Mouse (Mus musculus): ENCODE data around the gene Gm9573. TPM values are rescaled to one million over a fixed set of nuclear protein-coding genes. Genes with fewer than 3 reads are reported as not detected.

Gm9573 gene
- polyA plus RNA-seq, 1 experiment from 2014 or later, result 2.6 TPM

DNA sequence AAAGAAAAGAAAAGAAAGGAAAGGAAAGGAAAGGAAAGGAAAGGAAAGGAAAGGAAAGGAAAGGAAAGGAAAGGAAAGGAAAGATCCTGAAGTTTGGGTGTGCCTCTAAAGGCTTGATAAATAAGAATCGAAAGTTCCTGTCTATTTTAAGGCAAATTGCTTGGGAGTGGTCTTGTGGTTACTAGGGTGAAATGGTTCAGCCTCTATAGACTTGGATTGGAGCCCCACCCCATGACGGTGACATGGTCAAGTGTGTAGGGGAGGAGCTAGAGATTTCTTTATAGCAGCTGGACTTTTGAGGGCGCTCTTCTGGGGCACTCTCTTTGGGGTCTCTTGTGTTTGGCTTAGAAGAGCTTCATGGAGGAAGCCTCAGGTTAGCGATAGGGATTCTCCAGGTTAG lies 32.7 kb downstream of the Gm9573 start:
- no peak for ATAC-seq (ENCODE audit: low FRiP score, low TSS enrichment)
- Histone ChIP-seq H3K36me3 (ENCODE audit: control insufficient read depth, insufficient read depth, low read length) (no peaks in the 10 kb centered on the region), H3K27me3 (ENCODE audit: control insufficient read depth, insufficient read depth, low read length) (no peaks in the 10 kb centered on the region), H3K9ac (ENCODE audit: low read length) (no peak overlapping the region), H3K4me2 (replicated peaks; ENCODE audit: low read depth) (no peak overlapping the region), H3K4me3 (ENCODE audit: low read depth, low read length) (no peak overlapping the region), H3K9me3 (ENCODE audit: control insufficient read depth, low read length) (no peaks in the 10 kb centered on the region), H3K27ac (replicated peaks) (no peak overlapping the region), H3K4me1 (replicated peaks; ENCODE audit: control insufficient read depth, insufficient read depth) (no peaks in the 10 kb centered on the region)
- DNase-seq (ENCODE audit: low spot score), result peak; percentile 41
- 28% methylated on average over 4 of the region's 4 CpGs for WGBS
- TF ChIP-seq CTCF (IDR thresholded peaks at IDR 0.05; ENCODE audit: low read depth), result no peak
- no peak for TF ChIP-seq EP300 (optimal IDR thresholded peaks at IDR 0.05)

GRCm38 (mm10) chr17:35592131-35592530 lies 34.3 kb downstream of the Gm9573 start:
- no peak overlapping the region for H3K4me3 ChIP-seq (ENCODE audit: low read depth, low read length)
- H3K9me3 ChIP-seq (ENCODE audit: control insufficient read depth, low read length), result no peaks in the 10 kb centered on the region
- no peaks in the 10 kb centered on the region for H3K36me3 ChIP-seq (ENCODE audit: control insufficient read depth, insufficient read depth, low read length)
- 74% methylated on average over 9 of the region's 9 CpGs for WGBS
- H3K9ac ChIP-seq (ENCODE audit: low read length), result no peak overlapping the region
- no peak overlapping the region for H3K4me2 ChIP-seq (replicated peaks; ENCODE audit: low read depth)
- ATAC-seq (ENCODE audit: low FRiP score, low TSS enrichment) (no peak), DNase-seq (ENCODE audit: low spot score) (no peak)
- no peaks in the 10 kb centered on the region for H3K4me1 ChIP-seq (replicated peaks; ENCODE audit: control insufficient read depth, insufficient read depth)
- no peak overlapping the region for H3K27ac ChIP-seq (replicated peaks)
- H3K27me3 ChIP-seq (ENCODE audit: control insufficient read depth, insufficient read depth, low read length), result no peaks in the 10 kb centered on the region
- no peak for TF ChIP-seq EP300 (optimal IDR thresholded peaks at IDR 0.05)
- TF ChIP-seq CTCF (IDR thresholded peaks at IDR 0.05; ENCODE audit: low read depth), result no peak

GRCm38 (mm10) chr17:35591731-35592130 lies 34.7 kb downstream of the Gm9573 start:
- H3K4me2 ChIP-seq (replicated peaks; ENCODE audit: low read depth), result no peak overlapping the region
- H3K4me1 ChIP-seq (replicated peaks; ENCODE audit: control insufficient read depth, insufficient read depth), result no peaks in the 10 kb centered on the region
- no peak for DNase-seq (ENCODE audit: low spot score)
- no peak overlapping the region for H3K4me3 ChIP-seq (ENCODE audit: low read depth, low read length)
- H3K36me3 ChIP-seq (ENCODE audit: control insufficient read depth, insufficient read depth, low read length), result no peaks in the 10 kb centered on the region
- H3K27ac ChIP-seq (replicated peaks), result no peak overlapping the region
- H3K9me3 ChIP-seq (ENCODE audit: control insufficient read depth, low read length), result no peaks in the 10 kb centered on the region
- H3K27me3 ChIP-seq (ENCODE audit: control insufficient read depth, insufficient read depth, low read length), result no peaks in the 10 kb centered on the region
- ATAC-seq (ENCODE audit: low FRiP score, low TSS enrichment), result no peak
- no peak overlapping the region for H3K9ac ChIP-seq (ENCODE audit: low read length)
- 44% methylated on average over 15 of the region's 15 CpGs for WGBS
- no peak for TF ChIP-seq EP300 (optimal IDR thresholded peaks at IDR 0.05)
- no peak for TF ChIP-seq CTCF (IDR thresholded peaks at IDR 0.05; ENCODE audit: low read depth)

DNA sequence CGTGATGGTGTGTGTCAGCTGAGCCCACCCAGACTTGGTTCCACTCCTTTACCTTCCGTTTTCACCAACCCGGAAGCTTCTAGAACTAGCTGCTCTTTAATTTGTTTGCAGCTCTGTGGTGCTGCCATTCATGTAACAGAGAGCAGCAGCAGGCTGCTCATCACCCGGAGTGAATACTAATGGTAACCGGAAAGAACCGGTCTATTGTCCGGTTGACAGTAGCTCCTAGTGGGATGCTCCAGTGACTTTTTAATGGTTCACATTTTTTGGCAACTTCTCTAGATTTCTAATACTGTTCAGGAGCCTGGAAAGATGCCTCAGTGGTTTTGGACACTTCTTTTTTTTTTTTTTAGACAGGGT lies 35.2 kb downstream of the Gm9573 start:
- Histone ChIP-seq H3K4me3 (ENCODE audit: low read depth, low read length) (no peak overlapping the region), H3K4me1 (replicated peaks; ENCODE audit: control insufficient read depth, insufficient read depth) (no peaks in the 10 kb centered on the region), H3K27ac (replicated peaks) (no peak overlapping the region), H3K4me2 (replicated peaks; ENCODE audit: low read depth) (no peak overlapping the region), H3K27me3 (ENCODE audit: control insufficient read depth, insufficient read depth, low read length) (no peaks in the 10 kb centered on the region), H3K36me3 (ENCODE audit: control insufficient read depth, insufficient read depth, low read length) (no peaks in the 10 kb centered on the region), H3K9me3 (ENCODE audit: control insufficient read depth, low read length) (no peaks in the 10 kb centered on the region), H3K9ac (ENCODE audit: low read length) (no peak overlapping the region)
- DNase-seq (ENCODE audit: low spot score), result no peak
- TF ChIP-seq EP300 (optimal IDR thresholded peaks at IDR 0.05) (no peak), CTCF (IDR thresholded peaks at IDR 0.05; ENCODE audit: low read depth) (no peak)
- WGBS, result 83% methylated on average over 7 of the region's 7 CpGs
- no peak for ATAC-seq (ENCODE audit: low FRiP score, low TSS enrichment)

DNA sequence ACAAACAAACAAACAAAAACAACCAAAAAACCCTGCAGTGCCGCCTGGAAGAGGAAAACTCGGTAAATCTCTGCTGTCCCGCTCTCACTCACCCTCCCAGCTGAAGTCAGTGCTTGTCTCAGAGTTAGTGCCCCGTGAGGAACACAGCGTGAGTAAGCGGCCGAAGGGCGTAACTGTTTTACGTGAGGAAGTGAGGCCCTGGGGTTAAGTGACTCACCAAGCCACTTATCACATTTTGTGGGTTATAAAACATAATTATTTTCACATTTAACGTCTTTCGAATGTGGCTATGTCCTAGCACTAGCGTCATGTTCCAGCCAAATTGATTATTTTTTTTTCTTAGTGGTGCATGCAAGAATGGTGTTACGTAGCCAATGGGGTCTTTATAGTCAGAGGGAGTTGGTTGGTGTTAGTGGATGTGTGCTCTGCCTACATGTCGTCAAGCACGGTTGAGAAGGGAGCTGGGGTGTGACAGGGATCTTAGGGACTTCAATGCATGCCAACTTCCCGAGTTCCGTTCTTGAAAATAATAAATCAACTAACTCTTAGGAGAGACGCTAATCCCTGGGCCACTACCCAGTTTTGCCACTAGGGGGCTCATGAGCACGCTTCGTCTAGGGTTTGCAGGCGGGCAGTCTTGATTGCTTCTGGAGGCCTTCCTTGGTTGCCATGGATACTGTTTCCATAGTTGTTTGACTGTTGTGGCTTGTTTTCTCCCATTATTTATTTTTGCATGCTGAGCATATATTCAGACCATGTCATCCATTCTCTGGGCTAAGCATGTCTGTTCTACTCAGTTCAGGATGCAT lies 35.8 kb downstream of the Gm9573 start:
- H3K36me3 ChIP-seq (ENCODE audit: control insufficient read depth, insufficient read depth, low read length), result no peaks in the 10 kb centered on the region
- peak; percentile 90 for ATAC-seq (ENCODE audit: low FRiP score, low TSS enrichment)
- peak overlapping the region; percentile 58; the same call in 1 of the 2 replicates for H3K27ac ChIP-seq (replicated peaks)
- peak; percentile 91 for DNase-seq (ENCODE audit: low spot score)
- WGBS, result 32% methylated on average over 21 of the region's 21 CpGs
- H3K9me3 ChIP-seq (ENCODE audit: control insufficient read depth, low read length), result no peaks in the 10 kb centered on the region
- H3K27me3 ChIP-seq (ENCODE audit: control insufficient read depth, insufficient read depth, low read length), result no peaks in the 10 kb centered on the region
- no peak overlapping the region for H3K9ac ChIP-seq (ENCODE audit: low read length)
- no peaks in the 10 kb centered on the region for H3K4me1 ChIP-seq (replicated peaks; ENCODE audit: control insufficient read depth, insufficient read depth)
- peak; percentile 97 for TF ChIP-seq CTCF (IDR thresholded peaks at IDR 0.05; ENCODE audit: low read depth)
- peak; percentile 88 for TF ChIP-seq EP300 (optimal IDR thresholded peaks at IDR 0.05)
- H3K4me3 ChIP-seq (ENCODE audit: low read depth, low read length), result no peak overlapping the region
- peak overlapping the region; percentile 35; the same call in 1 of the 2 replicates for H3K4me2 ChIP-seq (replicated peaks; ENCODE audit: low read depth)

GRCm38 (mm10) chr17:35588387-35588786 lies 38.0 kb downstream of the Gm9573 start:
- WGBS, result 35% methylated on average over 4 of the region's 4 CpGs
- Histone ChIP-seq H3K9me3 (ENCODE audit: control insufficient read depth, low read length) (no peaks in the 10 kb centered on the region), H3K4me1 (replicated peaks; ENCODE audit: control insufficient read depth, insufficient read depth) (no peaks in the 10 kb centered on the region), H3K27ac (replicated peaks) (no peak overlapping the region), H3K4me2 (replicated peaks; ENCODE audit: low read depth) (no peak overlapping the region), H3K27me3 (ENCODE audit: control insufficient read depth, insufficient read depth, low read length) (no peaks in the 10 kb centered on the region), H3K4me3 (ENCODE audit: low read depth, low read length) (no peak overlapping the region), H3K36me3 (ENCODE audit: control insufficient read depth, insufficient read depth, low read length) (no peaks in the 10 kb centered on the region), H3K9ac (ENCODE audit: low read length) (no peak overlapping the region)
- TF ChIP-seq EP300 (optimal IDR thresholded peaks at IDR 0.05), result no peak
- DNase-seq (ENCODE audit: low spot score) (no peak), ATAC-seq (ENCODE audit: low FRiP score, low TSS enrichment) (no peak)

All from stomach, postnatal 0 days (tissue).